ENCODE assay signal across 8 mouse cellular contexts in genomic region chr4:135828491-135828890, GRCm38 (mm10). TPM values are rescaled to one million over a fixed set of nuclear protein-coding genes. Genes with fewer than 3 reads are reported as not detected.
DNase-seq lines count a peak whose midpoint lies in the region; ATAC-seq and TF ChIP-seq lines count a peak whose summit lies in the region.

No protein-coding gene starts in this region.

- no peaks in the 10 kb centered on the region for H3K36me3 ChIP-seq in ES-Bruce4 (ENCODE audit: control insufficient read depth, insufficient read depth, low read length, poor library complexity, severe bottlenecking)
- no peaks in the 10 kb centered on the region for H3K36me3 ChIP-seq in hindbrain, embryonic 11.5 days (ENCODE audit: control insufficient read depth, insufficient read depth, low read length)
- no peaks in the 10 kb centered on the region for H3K36me3 ChIP-seq in small intestine, adult 2 months (ENCODE audit: control insufficient read depth, insufficient read depth, low read length)

- peak overlapping the region; percentile 24; the same call in 1 of the 2 replicates for H3K4me3 ChIP-seq in ES-Bruce4 (ENCODE audit: low read depth, low read length)
- H3K4me3 ChIP-seq in hindbrain, embryonic 11.5 days (ENCODE audit: low read depth, low read length), result no peak overlapping the region
- H3K4me3 ChIP-seq in small intestine, adult 2 months (ENCODE audit: low read depth, low read length), result no peak overlapping the region

- TF ChIP-seq CTCF in ES-Bruce4 (IDR thresholded peaks at IDR 0.05; ENCODE audit: low read depth, low read length), result no peak
- no peak for TF ChIP-seq CTCF in small intestine, adult 2 months (IDR thresholded peaks at IDR 0.05; ENCODE audit: extremely low read depth, insufficient read length, insufficient replicate concordance, low read depth, low read length)

- WGBS in hindbrain, embryonic 11.5 days, result 29% methylated on average over 11 of the region's 11 CpGs
- WGBS in small intestine, adult 2 months, result 48% methylated on average over 11 of the region's 11 CpGs

- no peaks in the 10 kb centered on the region for H3K27me3 ChIP-seq in ES-Bruce4 (ENCODE audit: control insufficient read depth, insufficient read depth, low read length, poor library complexity, severe bottlenecking)
- H3K27me3 ChIP-seq in hindbrain, embryonic 11.5 days (ENCODE audit: control insufficient read depth, insufficient read depth, low read length), result no peaks in the 10 kb centered on the region
- no peaks in the 10 kb centered on the region for H3K27me3 ChIP-seq in small intestine, adult 2 months (ENCODE audit: control insufficient read depth, insufficient read depth, low read length)

- no peak overlapping the region for H3K27ac ChIP-seq in ES-Bruce4 (ENCODE audit: insufficient read depth, low read length)
- H3K27ac ChIP-seq in hindbrain, embryonic 11.5 days (ENCODE audit: low read depth, low read length), result peak overlapping the region; percentile 17; the same call in 1 of the 2 replicates
- peak overlapping the region; percentile 33; the same call in 1 of the 2 replicates for H3K27ac ChIP-seq in small intestine, adult 2 months (ENCODE audit: insufficient read depth, low read depth, low read length)

- H3K4me1 ChIP-seq in ES-Bruce4 (ENCODE audit: control insufficient read depth, insufficient read depth, low read length), result no peaks in the 10 kb centered on the region
- 0 out of 2 replicates have a peak, but pooled peaks cover 2% of the 10 kb centered on the region for H3K4me1 ChIP-seq in hindbrain, embryonic 11.5 days (replicated peaks; ENCODE audit: control insufficient read depth, insufficient read depth, low read length)
- no peaks in the 10 kb centered on the region for H3K4me1 ChIP-seq in small intestine, adult 2 months (ENCODE audit: control insufficient read depth, insufficient read depth, insufficient read length, low read length)

- no peak overlapping the region for H3K4me2 ChIP-seq in hindbrain, embryonic 11.5 days (replicated peaks; ENCODE audit: low read depth, low read length)

- no peaks in the 10 kb centered on the region for H3K9me3 ChIP-seq in ES-Bruce4 (replicated peaks; ENCODE audit: control insufficient read depth, insufficient read depth, low read length, poor library complexity, severe bottlenecking)
- H3K9me3 ChIP-seq in hindbrain, embryonic 11.5 days (ENCODE audit: control insufficient read depth, low read length), result no peaks in the 10 kb centered on the region

- no peak for TF ChIP-seq POLR2A in ES-Bruce4 (IDR thresholded peaks at IDR 0.05; ENCODE audit: insufficient read depth, low read length)
- TF ChIP-seq POLR2A in small intestine, adult 2 months (IDR thresholded peaks at IDR 0.05; ENCODE audit: low read depth, low read length), result no peak

- no peak for ATAC-seq in hindbrain, embryonic 11.5 days (ENCODE audit: low FRiP score)

- peak; percentile 57 to 72 for DNase-seq in adrenal gland, postnatal 4 days (ENCODE audit: low spot score in 2 of 2)
- DNase-seq in frontal cortex, postnatal 14 days (ENCODE audit: low spot score in 2 of 2), result peak; percentile 77
- DNase-seq in hindbrain, embryonic 11.5 days (ENCODE audit: low spot score), result peak; percentile 65
- peak; percentile 54 to 65 for DNase-seq in layer of hippocampus, postnatal 10 days (ENCODE audit: low spot score in 2 of 2)
- DNase-seq in lung, postnatal 4 days, result peak; percentile 83 to 94
- DNase-seq in thymus, postnatal 14 days, result no peak

- TF ChIP-seq EP300 in ES-Bruce4 (IDR thresholded peaks at IDR 0.05; ENCODE audit: insufficient read depth, low read depth, low read length), result no peak

- H3K9ac ChIP-seq in ES-Bruce4 (ENCODE audit: low read depth, poor library complexity, severe bottlenecking), result peak overlapping the region; percentile 30; the same call in 1 of the 2 replicates
- H3K9ac ChIP-seq in hindbrain, embryonic 11.5 days (ENCODE audit: low read depth, low read length), result no peak overlapping the region

RNA-seq across cellular contexts. Expression of gene Srsf10, which starts 27.1 kb away (rescaled TPM):
- 293 and 302 TPM in 2 replicates for polyA plus RNA-seq in ES-Bruce4 (2011; ENCODE audit: insufficient read depth, insufficient read length, low read depth, missing spikeins)
- total RNA-seq in adrenal gland, postnatal 4 days (2021), result 100 to 1,000 TPM; 145 to 183 TPM
- 390 and 420 TPM in 2 replicates for polyA plus RNA-seq in hindbrain, embryonic 11.5 days (2014; fragmentation: Nextera tagmentation; extraction: Ambion mirVana)
- total RNA-seq in layer of hippocampus, postnatal 10 days (2021), result 10 to 100 TPM; 86.7 to 88.2 TPM
- 29.5 and 48.2 TPM in 2 replicates for polyA plus RNA-seq in small intestine, adult 2 months (2012; rRNA removed)

RNA-seq across cellular contexts. Expression of gene Pnrc2, which starts 45.2 kb away (rescaled TPM):
- 77.4 and 84.4 TPM in 2 replicates for polyA plus RNA-seq in ES-Bruce4 (2011; ENCODE audit: insufficient read depth, insufficient read length, low read depth, missing spikeins)
- total RNA-seq in adrenal gland, postnatal 4 days (2021), result 100 to 1,000 TPM; 152 to 159 TPM
- polyA plus RNA-seq in hindbrain, embryonic 11.5 days (2014; fragmentation: Nextera tagmentation; extraction: Ambion mirVana), result 213 and 226 TPM in 2 replicates
- 10 to 100 TPM; 59.0 to 80.1 TPM for total RNA-seq in layer of hippocampus, postnatal 10 days (2021)
- polyA plus RNA-seq in small intestine, adult 2 months (2012; rRNA removed), result 2.4 and 8.5 TPM in 2 replicates
